Mouse (Mus musculus) midbrain, postnatal 0 days (tissue): Measurements from ENCODE around the gene Gm7075. TPM values are rescaled to one million over a fixed set of nuclear protein-coding genes. Genes with fewer than 3 reads are reported as not detected.
"Not testable (repeated sequence)": the region's sequence is repeated elsewhere in the genome, so short reads cannot be mapped to it uniquely, and the experiment has no call there.

Experiments
- ATAC-seq: fragments of 200-750 bp; cut with Nextera tagmentation; 2 replicates; pipeline ENCODE4 v1.8.0; 2017; ENCODE audit warnings: moderate number of reproducible peaks, mild to moderate bottlenecking, moderate TSS enrichment, moderate library complexity; ENCODE audit not compliant: low FRiP score
- DNase-seq: peaks from one replicate; pipeline ENCODE4 v3.0.0-alpha.2; 2015; ENCODE audit warnings: low spot score
- H3K27ac ChIP-seq: fragments of 300-500 bp; sonication (generic); 2 replicates; pipeline ENCODE4 v1.5.1; 2014; ENCODE audit warnings: low read depth, mild to moderate bottlenecking, low read length, mixed read lengths
- H3K27me3 ChIP-seq: fragments of 300-500 bp; sonication (generic); 2 replicates; pipeline ENCODE4 v1.6.1; 2014; ENCODE audit warnings: low read length, control low read depth, mixed read lengths; ENCODE audit not compliant: insufficient read depth
- H3K36me3 ChIP-seq: fragments of 300-500 bp; sonication (generic); 2 replicates; pipeline ENCODE4 v1.6.1; 2014; ENCODE audit warnings: low read length, control low read depth, mixed read lengths; ENCODE audit not compliant: insufficient read depth
- H3K4me1 ChIP-seq: fragments of 300-500 bp; sonication (generic); 2 replicates; pipeline ENCODE4 v1.6.1; 2014; ENCODE audit warnings: mild to moderate bottlenecking, control low read depth, antibody characterized with exemption, low read length, mixed read lengths; ENCODE audit not compliant: insufficient read depth
- H3K4me2 ChIP-seq: fragments of 300-500 bp; sonication (generic); 2 replicates; pipeline ENCODE4 v1.6.1; 2014; ENCODE audit warnings: low read depth, mild to moderate bottlenecking, low read length, mixed read lengths; ENCODE audit not compliant: poor library complexity, severe bottlenecking
- H3K4me3 ChIP-seq: fragments of 300-500 bp; sonication (generic); 2 replicates; pipeline ENCODE4 v1.5.1; 2014; ENCODE audit warnings: low read depth, mild to moderate bottlenecking, low read length, moderate library complexity
- H3K9ac ChIP-seq: fragments of 300-500 bp; sonication (generic); replicated peaks from 2 replicates; pipeline ENCODE4 v1.6.1; 2014; ENCODE audit warnings: mild to moderate bottlenecking, low read length, moderate library complexity, mixed read lengths; ENCODE audit not compliant: poor library complexity, severe bottlenecking
- H3K9me3 ChIP-seq: fragments of 300-500 bp; sonication (generic); 2 replicates; pipeline ENCODE4 v1.6.1; 2016; ENCODE audit warnings: low read length, control low read depth
- CTCF ChIP-seq: IDR thresholded peaks from 2 replicates; pipeline ENCODE4 v1.5.1; 2016; ENCODE audit warnings: antibody characterized with exemption, mild to moderate bottlenecking
- WGBS: fragments of 180-500 bp; shearing (Covaris S2); extraction: QIAGEN DNeasy Blood & Tissue Kit; methylation state at CpG from one replicate; pipeline ENCODE4 v1.1.7; 2014; 5-methylcytosine and 5-hydroxymethylcytosine counted together
- polyA plus RNA-seq: library from polyadenylated mRNA; unstranded; fragments of >200 nt; fragmentation: Nextera tagmentation; extraction: Ambion mirVana; gene quantifications from 2 replicates; pipeline ENCODE4 v1.2.1, GENCODE M21; 2015
- total RNA-seq: library from RNA; depleted of rRNA; stranded (reverse); fragments of >200 nt; gene quantifications from 2 replicates; pipeline ENCODE4 v1.2.3, GENCODE M21; 2014; rRNA removed

Gene Gm7075
- total RNA-seq = not detected in 2 replicates
- polyA plus RNA-seq = not detected in 2 replicates

DNA sequence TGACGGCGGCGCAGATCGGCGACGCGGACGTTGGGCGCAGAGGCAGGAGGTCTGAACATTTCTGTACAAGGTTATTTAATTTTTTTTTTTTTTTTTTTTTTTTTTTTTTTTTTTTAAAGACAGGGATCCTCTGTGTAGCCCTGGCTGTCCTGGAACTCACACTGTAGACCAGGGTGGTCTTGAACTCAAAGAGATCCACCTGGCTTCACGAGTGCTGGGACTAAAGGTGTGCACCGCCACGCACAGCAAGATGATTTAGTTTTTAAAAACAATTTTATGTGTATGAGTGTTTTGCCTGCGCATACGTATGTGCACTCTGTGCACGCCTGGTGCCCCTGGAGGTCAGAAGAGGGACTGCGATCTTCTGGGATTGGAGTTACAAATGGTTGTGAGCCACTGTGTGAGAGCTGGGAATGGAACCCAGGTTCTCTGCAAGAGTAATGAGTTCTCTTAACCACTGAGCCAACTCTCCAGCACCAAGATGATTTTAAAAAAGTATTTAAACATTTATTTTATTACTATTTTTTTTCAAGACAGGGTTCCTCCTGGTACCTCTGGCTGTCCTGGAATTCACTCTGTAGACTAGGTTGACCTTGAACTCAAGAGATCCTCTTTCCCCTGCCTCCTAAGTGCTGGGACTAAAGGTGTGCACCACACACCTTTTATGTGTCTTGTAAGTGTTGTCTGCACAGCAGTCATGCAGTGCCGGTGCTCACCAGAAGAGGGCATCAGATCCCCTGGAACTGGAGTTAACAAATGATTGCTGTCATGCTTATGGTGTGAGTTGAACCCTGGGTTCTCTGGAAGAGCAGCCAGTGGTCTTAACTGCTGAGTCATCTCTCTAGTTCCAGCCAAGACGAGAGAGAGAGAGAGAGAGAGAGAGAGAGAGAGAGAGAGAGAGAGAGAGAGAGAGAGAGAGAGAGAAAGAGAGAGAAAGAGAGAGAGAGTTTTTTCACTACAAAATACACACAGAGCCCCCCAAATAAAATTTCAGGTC lies at the start of gene Gm7075:
Gene Gm7075 (minus strand): TSS at position 51 of the 997 bp plus-strand sequence.
- no peaks in the 10 kb centered on the region for H3K4me1 ChIP-seq
- H3K36me3 ChIP-seq = no peaks in the 10 kb centered on the region
- H3K9ac ChIP-seq = no peak within 1 kb of the TSS
- H3K27me3 ChIP-seq = no peaks in the 10 kb centered on the region
- H3K27ac ChIP-seq = no peak within 1 kb of the TSS
- no peak within 1 kb of the TSS for H3K4me3 ChIP-seq
- DNase-seq = no peak
- H3K4me2 ChIP-seq = no peak within 1 kb of the TSS
- 0 out of 2 replicates have a peak, but pooled peaks have one; percentile 6 for TF ChIP-seq CTCF
- no peak for ATAC-seq
- 91% methylated on average over 18 of the region's 18 CpGs for WGBS
- H3K9me3 ChIP-seq = no peaks in the 10 kb centered on the region

- H3K4me2 ChIP-seq = no peak overlapping the region
- no peaks in the 10 kb centered on the region for H3K9me3 ChIP-seq
- no peaks in the 10 kb centered on the region for H3K36me3 ChIP-seq
- TF ChIP-seq CTCF = no peak
- no peaks in the 10 kb centered on the region for H3K27me3 ChIP-seq
- no peak overlapping the region for H3K9ac ChIP-seq
- DNase-seq (no peak), ATAC-seq (no peak)
- no peaks in the 10 kb centered on the region for H3K4me1 ChIP-seq
- 50% methylated on average over 5 of the region's 5 CpGs for WGBS
- no peak overlapping the region for H3K27ac ChIP-seq
- no peak overlapping the region for H3K4me3 ChIP-seq
Measured at GRCm38 (mm10) chr10:63460935-63461334, 39.3 kb upstream of the Gm7075 start.

DNA sequence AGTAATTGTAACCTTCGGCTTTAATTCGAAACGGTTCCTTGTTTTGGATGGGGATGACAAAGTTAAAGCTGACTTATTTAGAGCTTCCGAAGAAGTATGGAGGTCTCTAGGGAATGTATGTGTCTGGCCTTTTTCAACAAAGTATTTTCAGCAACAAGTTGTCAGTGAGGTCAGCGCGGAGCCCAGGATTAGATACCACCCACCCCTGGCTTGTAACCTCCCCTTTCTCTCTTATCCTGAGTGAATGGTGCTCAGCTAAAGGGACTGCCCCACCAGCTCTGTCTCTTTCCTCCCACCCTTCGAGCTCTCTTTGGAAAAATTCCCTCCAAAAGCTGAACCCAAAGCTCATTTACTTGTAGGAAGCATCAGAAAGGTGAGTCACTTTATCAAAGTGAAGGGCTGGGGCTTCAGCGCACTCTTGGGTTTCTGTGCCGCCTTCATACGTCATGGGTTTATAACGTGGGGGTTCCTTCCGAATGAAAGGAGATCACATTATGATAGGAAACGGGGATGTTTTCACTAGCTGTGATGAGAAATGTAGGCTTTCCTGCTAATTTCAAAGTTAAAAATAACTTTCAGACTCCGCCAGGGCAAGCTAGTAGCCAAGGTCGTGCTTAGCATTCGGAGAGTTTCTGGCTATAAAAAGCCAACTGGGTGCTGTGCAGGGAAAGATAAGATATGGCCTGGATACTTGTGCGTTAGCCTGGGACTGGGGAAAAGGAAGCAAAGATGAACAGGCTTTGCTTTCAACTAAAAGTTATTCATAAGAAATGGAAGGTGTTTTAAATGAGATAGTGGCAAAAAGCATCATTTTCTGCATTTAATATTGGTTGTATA lies 35.9 kb upstream of the Gm7075 start:
- ATAC-seq (no peak), DNase-seq (no peak)
- no peak overlapping the region for H3K4me2 ChIP-seq
- H3K27ac ChIP-seq = no peak overlapping the region
- H3K4me3 ChIP-seq = no peak overlapping the region
- no peaks in the 10 kb centered on the region for H3K27me3 ChIP-seq
- no peaks in the 10 kb centered on the region for H3K9me3 ChIP-seq
- no peak overlapping the region for H3K9ac ChIP-seq
- TF ChIP-seq CTCF = no peak
- no peaks in the 10 kb centered on the region for H3K36me3 ChIP-seq
- H3K4me1 ChIP-seq = no peaks in the 10 kb centered on the region
- 84% methylated on average over 17 of the region's 17 CpGs for WGBS

DNA sequence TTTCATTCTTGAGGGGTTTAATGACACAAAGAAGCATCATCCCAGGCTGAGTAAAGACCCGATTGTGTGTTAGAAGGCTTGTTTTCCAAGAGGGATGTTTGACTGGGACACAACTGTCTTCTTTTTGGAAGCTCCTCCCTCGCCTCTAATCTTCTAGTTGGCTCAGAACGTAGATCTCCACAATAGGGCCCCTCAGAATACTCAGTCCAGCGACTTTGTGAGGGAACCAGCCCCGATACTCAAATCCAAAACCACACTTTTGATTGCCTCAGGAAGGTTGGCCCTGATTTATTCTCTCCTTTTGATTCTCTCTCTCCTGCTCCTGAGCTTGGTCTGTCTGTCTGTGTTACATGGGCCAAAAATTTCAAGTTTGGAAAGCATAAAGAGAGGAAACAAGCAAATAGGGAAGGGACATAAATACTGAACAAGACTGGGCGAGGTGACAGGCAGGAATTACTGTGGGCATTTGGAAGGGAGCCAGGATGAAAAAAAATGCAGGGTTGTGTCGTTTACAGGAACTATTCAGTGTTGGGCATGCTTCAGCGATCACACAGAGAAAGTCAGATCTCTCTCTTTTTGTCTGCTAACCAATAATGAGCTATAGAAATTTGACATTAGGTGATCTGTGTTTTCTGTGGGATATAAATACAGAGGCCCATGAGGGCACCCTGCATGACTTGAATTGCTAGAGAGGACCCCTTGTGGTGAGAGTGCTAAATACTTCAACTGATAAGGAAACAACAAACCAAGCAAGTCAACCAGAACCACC lies 33.7 kb upstream of the Gm7075 start:
- Histone ChIP-seq H3K4me1 (no peaks in the 10 kb centered on the region), H3K27ac (no peak overlapping the region), H3K4me3 (no peak overlapping the region), H3K4me2 (no peak overlapping the region), H3K9ac (no peak overlapping the region), H3K9me3 (no peaks in the 10 kb centered on the region), H3K27me3 (no peaks in the 10 kb centered on the region), H3K36me3 (no peaks in the 10 kb centered on the region)
- DNase-seq (peak; percentile 64), ATAC-seq (no peak)
- TF ChIP-seq CTCF = peak; percentile 20; the same call in 1 of the 2 replicates
- WGBS = 33% methylated on average over 8 of the region's 8 CpGs

GRCm38 (mm10) chr10:63453926-63454325 lies 32.3 kb upstream of the Gm7075 start:
- no peak for ATAC-seq
- H3K9ac ChIP-seq = no peak overlapping the region
- no peaks in the 10 kb centered on the region for H3K36me3 ChIP-seq

GRCm38 (mm10) chr10:63444602-63445387 lies 23.2 kb upstream of the Gm7075 start:
- not testable (repeated sequence) for H3K9me3 ChIP-seq, ATAC-seq, H3K27me3 ChIP-seq, H3K36me3 ChIP-seq, H3K4me3 ChIP-seq, DNase-seq, H3K4me2 ChIP-seq, H3K4me1 ChIP-seq, H3K9ac ChIP-seq, H3K27ac ChIP-seq
- 90% methylated on average over 13 of the region's 13 CpGs for WGBS

More at GRCm38 (mm10) chr10:63453926-63454325, 32.3 kb upstream of the Gm7075 start:
- H3K27ac ChIP-seq = no peak overlapping the region
- TF ChIP-seq CTCF = no peak
- 92% methylated on average over 4 of the region's 4 CpGs for WGBS
- H3K9me3 ChIP-seq = no peaks in the 10 kb centered on the region
- no peak for DNase-seq
- H3K27me3 ChIP-seq = no peaks in the 10 kb centered on the region
- no peaks in the 10 kb centered on the region for H3K4me1 ChIP-seq
- no peak overlapping the region for H3K4me2 ChIP-seq
- no peak overlapping the region for H3K4me3 ChIP-seq
